Mouse (Mus musculus): ENCODE data around the gene Cdc73.
"Not testable (repeated sequence)": the region's sequence is repeated elsewhere in the genome, so short reads cannot be mapped to it uniquely, and the experiment has no call there.

DNA sequence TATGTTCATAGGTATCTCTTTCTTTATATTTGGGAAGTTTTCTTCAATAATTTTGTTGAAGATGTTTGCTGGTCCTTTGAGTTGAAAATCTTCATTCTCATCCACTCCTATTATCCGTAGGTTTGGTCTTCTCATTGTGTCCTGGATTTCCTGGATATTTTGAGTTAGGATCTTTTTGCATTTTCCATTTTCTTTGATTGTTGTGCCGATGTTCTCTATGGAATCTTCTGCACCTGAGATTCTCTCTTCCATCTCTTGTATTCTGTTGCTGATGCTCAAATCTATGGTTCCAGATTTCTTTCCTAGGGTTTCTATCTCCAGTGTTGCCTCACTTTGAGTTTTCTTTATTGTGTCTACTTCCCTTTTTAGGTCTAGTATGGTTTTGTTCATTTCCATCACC, 13.3 kb upstream of the Cdc73 start, which contains the start of gene Glrx2:
- not testable (repeated sequence) for TF ChIP-seq POLR2A (IDR thresholded peaks at IDR 0.05; ENCODE audit: extremely low read depth, insufficient read depth, low read length); CTCF (IDR thresholded peaks at IDR 0.05; ENCODE audit: low read depth, low read length)
